Mouse (Mus musculus) thymus, adult 2 months (tissue): Measurements from ENCODE around the gene Ece1.

ENCODE experiments used
- CTCF ChIP-seq: fragments of 200-500 bp; IDR thresholded peaks from 2 replicates; pipeline ENCODE4 v1.5.1; 2012; ENCODE audit warnings: mild to moderate bottlenecking, control low read depth, low read length, moderate library complexity, borderline replicate concordance; ENCODE audit not compliant: control insufficient read depth, poor library complexity, insufficient read depth; ENCODE audit errors: extremely low read depth
- POLR2A ChIP-seq: fragments of 200-500 bp; IDR thresholded peaks from 2 replicates; pipeline ENCODE4 v1.6.1; 2012; ENCODE audit warnings: mild to moderate bottlenecking, low read length, control low read depth, moderate library complexity; ENCODE audit not compliant: control insufficient read depth, poor library complexity, insufficient read depth; ENCODE audit errors: extremely low read depth

- TF ChIP-seq CTCF (no peak), POLR2A (no peak)
Measured at GRCm38 (mm10) chr4:137927136-137927535, 65.1 kb downstream of the Ece1 start.
